Mouse (Mus musculus): ENCODE data around the gene Rab3gap1. TPM values are rescaled to one million over a fixed set of nuclear protein-coding genes. Genes with fewer than 3 reads are reported as not detected.

Rab3gap1 gene
- 10 to 100 TPM; 80.9 to 83.2 TPM for total RNA-seq (2021)
- long read RNA-seq, experiment 1, full-length matches to known transcripts: 19 of 43 reads
- long read RNA-seq, experiment 1, partial matches to known transcripts: 15 of 43 reads
- long read RNA-seq, experiment 1, other reads (novel, unspliced or antisense): 9 of 43 reads
- long read RNA-seq, experiment 2, full-length matches to known transcripts: 14 of 27 reads
- long read RNA-seq, experiment 2, partial matches to known transcripts: 2 of 27 reads
- long read RNA-seq, experiment 2, other reads (novel, unspliced or antisense): 11 of 27 reads

GRCm38 (mm10) chr1:127868300-127869261, at the start of gene Rab3gap1:
Gene Rab3gap1 (plus strand): TSS chr1:127868773.
- peak; percentile 91 to 92 for DNase-seq (ENCODE audit: low spot score in 2 of 2)

- peak; percentile 26 to 35 for DNase-seq (ENCODE audit: low spot score in 2 of 2)
Measured at GRCm38 (mm10) chr1:127827325-127827724, 41.2 kb upstream of the Rab3gap1 start.

GRCm38 (mm10) chr1:127830215-127830921, 38.2 kb upstream of the Rab3gap1 start:
- DNase-seq (ENCODE audit: low spot score in 2 of 2): no peak

- DNase-seq (ENCODE audit: low spot score in 2 of 2): no peak
Measured at GRCm38 (mm10) chr1:127833714-127834113, 34.9 kb upstream of the Rab3gap1 start.

GRCm38 (mm10) chr1:127834202-127834601, 34.4 kb upstream of the Rab3gap1 start:
- no peak for DNase-seq (ENCODE audit: low spot score in 2 of 2)

- DNase-seq (ENCODE audit: low spot score in 2 of 2): no peak
Measured at GRCm38 (mm10) chr1:127836619-127837018, 32.0 kb upstream of the Rab3gap1 start.

- DNase-seq (ENCODE audit: low spot score in 2 of 2): no peak
Measured at GRCm38 (mm10) chr1:127838602-127839001, 30.0 kb upstream of the Rab3gap1 start.

GRCm38 (mm10) chr1:127845472-127845871, 23.1 kb upstream of the Rab3gap1 start:
- DNase-seq (ENCODE audit: low spot score in 2 of 2): no peak

GRCm38 (mm10) chr1:127850075-127850610, 18.4 kb upstream of the Rab3gap1 start:
- no peak for DNase-seq (ENCODE audit: low spot score in 2 of 2)

- peak; percentile 44 to 45 for DNase-seq (ENCODE audit: low spot score in 2 of 2)
Measured at GRCm38 (mm10) chr1:127854486-127855222, 13.9 kb upstream of the Rab3gap1 start, which contains the start of gene Map3k19. Gene Map3k19 (minus strand): TSS chr1:127855031.

- DNase-seq (ENCODE audit: low spot score in 2 of 2): no peak
Measured at GRCm38 (mm10) chr1:127858945-127859648, 9.5 kb upstream of the Rab3gap1 start.

GRCm38 (mm10) chr1:127859799-127860400, 8.7 kb upstream of the Rab3gap1 start:
- no peak for DNase-seq (ENCODE audit: low spot score in 2 of 2)

GRCm38 (mm10) chr1:127860492-127860891, 8.1 kb upstream of the Rab3gap1 start:
- DNase-seq (ENCODE audit: low spot score in 2 of 2): no peak

GRCm38 (mm10) chr1:127861900-127862299, 6.7 kb upstream of the Rab3gap1 start:
- no peak for DNase-seq (ENCODE audit: low spot score in 2 of 2)

GRCm38 (mm10) chr1:127863806-127864205, 4.8 kb upstream of the Rab3gap1 start:
- DNase-seq (ENCODE audit: low spot score in 2 of 2): no peak

GRCm38 (mm10) chr1:127869276-127869675, 703 bp downstream of the Rab3gap1 start:
- DNase-seq (ENCODE audit: low spot score in 2 of 2): no peak

- no peak for DNase-seq (ENCODE audit: low spot score in 2 of 2)
Measured at GRCm38 (mm10) chr1:127899401-127899800, 30.8 kb downstream of the Rab3gap1 start.

GRCm38 (mm10) chr1:127904774-127905385, 36.3 kb downstream of the Rab3gap1 start:
- DNase-seq (ENCODE audit: low spot score in 2 of 2): no peak

- DNase-seq (ENCODE audit: low spot score in 2 of 2): no peak
Measured at GRCm38 (mm10) chr1:127913116-127913515, 44.5 kb downstream of the Rab3gap1 start.

Measured in left cerebral cortex, adult 18-20 months (tissue).